Mouse (Mus musculus) brown adipose tissue, adult 24 weeks (tissue): ENCODE results near the gene Syde1. TPM values are rescaled to one million over a fixed set of nuclear protein-coding genes. Genes with fewer than 3 reads are reported as not detected.
A peak's percentile ranks its signal among the peaks of the same experiment; 100 is the strongest.

Experiments
- H3K27ac ChIP-seq: fragments of 200-500 bp; replicated peaks from 2 replicates; pipeline ENCODE4 v1.5.1; 2012; ENCODE audit warnings: low read depth, mild to moderate bottlenecking, low read length
- H3K4me1 ChIP-seq: fragments of 200-500 bp; 2 replicates; pipeline ENCODE4 v1.6.1; 2012; ENCODE audit warnings: low read length, mixed read lengths; ENCODE audit not compliant: control insufficient read depth, insufficient read depth, insufficient read length
- H3K4me3 ChIP-seq: fragments of 200-500 bp; 2 replicates; pipeline ENCODE4 v1.5.1; 2012; ENCODE audit warnings: low read depth, mild to moderate bottlenecking, low read length, moderate library complexity; ENCODE audit not compliant: insufficient read depth
- polyA plus RNA-seq: library from polyadenylated mRNA; stranded (reverse); fragments of >200 nt; gene quantifications from 2 replicates; pipeline ENCODE4 v1.2.4, GENCODE M21; 2012; ENCODE audit not compliant: missing spikeins, insufficient read depth, insufficient read length

Gene Syde1
- polyA plus RNA-seq, 1 experiment: 16.9 TPM

DNA sequence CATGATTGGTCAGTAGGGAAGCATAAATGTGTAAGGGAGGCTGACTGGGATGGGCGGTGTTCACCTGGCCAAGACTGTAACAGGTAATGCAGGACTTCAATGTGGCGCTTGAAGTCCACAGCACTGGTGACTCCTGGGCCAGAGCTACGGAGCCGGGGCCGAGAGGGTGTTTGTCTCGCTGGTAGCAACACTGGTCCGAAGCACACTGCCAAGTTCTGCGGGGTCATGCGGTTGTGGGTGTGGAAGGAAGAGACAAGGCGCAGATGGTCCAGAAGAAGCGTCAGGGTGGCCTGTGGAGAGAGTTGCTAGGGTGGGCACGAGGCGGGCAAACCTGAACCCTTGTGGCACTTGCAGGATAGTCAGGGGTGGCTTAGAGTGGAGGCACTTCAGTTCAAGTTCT is 5.7 kb downstream of the Syde1 start:
- peaks cover 5% of the 10 kb centered on the region; the same call in 1 of the 2 replicates for H3K4me1 ChIP-seq
- H3K27ac ChIP-seq: no peak overlapping the region
- H3K4me3 ChIP-seq: no peak overlapping the region

DNA sequence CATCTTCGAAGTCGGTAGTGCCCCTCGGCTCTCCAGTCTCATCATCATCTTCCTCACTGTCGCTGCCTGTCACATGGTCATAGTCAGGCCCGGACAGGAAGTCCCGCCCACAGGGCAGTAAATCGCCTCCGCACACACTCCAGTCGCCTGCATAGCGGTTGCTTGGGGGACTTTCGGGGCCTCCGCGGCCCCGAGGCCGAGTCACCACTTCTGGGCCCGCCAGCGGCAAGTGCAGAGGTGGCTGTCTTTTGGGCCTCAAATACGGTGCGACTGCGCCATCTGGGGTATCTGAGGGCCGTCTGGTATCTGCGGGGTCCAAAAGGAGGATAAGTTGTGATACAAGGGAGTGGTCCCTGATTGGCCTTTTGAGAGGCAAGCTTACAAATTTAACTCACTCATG is 6.2 kb downstream of the Syde1 start:
- Histone ChIP-seq H3K4me3 (no peak overlapping the region), H3K4me1 (peaks cover 5% of the 10 kb centered on the region; the same call in 1 of the 2 replicates), H3K27ac (no peak overlapping the region)

DNA sequence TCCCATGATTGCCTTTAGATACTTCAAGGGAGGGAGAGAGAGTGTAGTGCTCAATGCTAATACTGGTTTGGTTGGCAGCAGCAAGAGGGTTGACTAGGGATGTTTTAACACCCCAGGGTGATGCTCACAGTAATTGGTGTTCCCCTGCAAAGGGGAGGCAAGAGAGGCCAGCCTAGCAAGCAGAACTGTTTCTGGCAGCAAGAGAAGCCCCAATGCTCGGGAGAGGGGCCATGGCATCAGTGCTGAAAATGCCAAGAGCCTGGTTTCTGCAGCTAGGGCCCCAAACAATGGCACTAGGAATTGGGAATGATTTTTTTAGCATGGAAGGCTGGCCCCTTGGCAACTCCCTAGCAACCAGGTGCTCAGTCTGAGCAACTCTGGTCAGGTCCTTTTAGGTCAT is 6.8 kb downstream of the Syde1 start:
- Histone ChIP-seq H3K4me1 (no peaks in the 10 kb centered on the region), H3K4me3 (no peak overlapping the region), H3K27ac (no peak overlapping the region)

DNA sequence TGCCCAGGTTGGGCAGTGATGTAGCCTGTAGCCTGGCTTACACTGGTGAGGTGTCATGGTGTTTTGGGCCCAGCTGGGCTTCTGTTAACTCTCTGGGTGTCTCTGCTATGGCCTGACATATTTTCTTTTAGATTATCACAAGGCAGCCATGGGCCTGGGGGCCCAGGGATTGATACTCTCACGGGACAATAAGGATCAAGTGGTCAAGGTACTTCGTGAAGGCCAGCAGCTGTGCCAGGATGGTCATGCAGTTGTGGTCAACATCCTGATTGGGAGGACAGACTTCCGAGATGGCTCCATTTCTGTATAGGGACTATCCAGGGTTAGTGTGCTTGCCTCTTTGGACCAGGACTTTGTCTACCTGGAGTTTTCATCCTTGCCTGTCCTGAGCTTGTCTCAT is 7.8 kb downstream of the Syde1 start:
- H3K27ac ChIP-seq: no peak overlapping the region
- no peak overlapping the region for H3K4me3 ChIP-seq
- no peaks in the 10 kb centered on the region for H3K4me1 ChIP-seq

DNA sequence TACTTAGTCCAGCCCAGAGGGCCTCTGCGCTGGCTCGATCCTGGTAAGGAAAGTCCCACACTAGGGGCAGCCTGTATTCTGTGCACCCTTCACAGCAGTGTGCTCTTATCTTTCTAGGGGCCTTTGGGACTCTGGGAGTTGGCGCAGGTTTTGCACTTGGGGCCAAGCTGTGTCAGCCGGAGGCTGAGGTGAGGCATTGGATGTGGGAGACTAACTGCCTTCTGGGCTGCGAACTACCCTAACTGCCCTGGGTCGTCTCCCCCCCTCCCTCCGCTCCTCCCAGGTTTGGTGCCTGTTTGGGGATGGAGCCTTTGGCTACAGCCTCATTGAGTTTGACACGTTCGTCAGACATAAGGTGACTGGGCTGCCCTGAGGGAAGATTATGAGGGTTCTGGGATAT is 8.4 kb downstream of the Syde1 start:
- no peaks in the 10 kb centered on the region for H3K4me1 ChIP-seq
- H3K27ac ChIP-seq: no peak overlapping the region
- no peak overlapping the region for H3K4me3 ChIP-seq

DNA sequence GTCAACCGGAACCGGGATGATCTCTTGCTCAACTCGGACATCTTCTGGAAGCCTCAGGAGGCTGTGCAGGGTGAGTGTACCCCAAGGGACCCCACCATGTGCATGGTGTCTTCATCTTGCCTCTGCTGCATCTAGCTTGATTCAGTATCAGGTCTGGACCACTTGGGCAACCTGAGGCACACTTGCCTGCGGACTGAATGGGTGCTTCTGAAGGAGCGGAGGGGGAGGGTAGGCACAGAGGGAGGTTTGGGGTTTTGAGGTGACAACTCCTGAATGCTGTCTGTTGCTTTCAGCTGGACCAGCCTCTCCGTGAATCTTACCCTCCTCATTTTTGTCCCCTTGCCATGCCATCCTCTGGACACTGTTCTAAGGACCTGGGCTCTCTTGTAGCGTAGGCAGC is 10.6 kb downstream of the Syde1 start:
- H3K4me1 ChIP-seq: no peaks in the 10 kb centered on the region
- H3K27ac ChIP-seq: no peak overlapping the region
- H3K4me3 ChIP-seq: no peak overlapping the region

DNA sequence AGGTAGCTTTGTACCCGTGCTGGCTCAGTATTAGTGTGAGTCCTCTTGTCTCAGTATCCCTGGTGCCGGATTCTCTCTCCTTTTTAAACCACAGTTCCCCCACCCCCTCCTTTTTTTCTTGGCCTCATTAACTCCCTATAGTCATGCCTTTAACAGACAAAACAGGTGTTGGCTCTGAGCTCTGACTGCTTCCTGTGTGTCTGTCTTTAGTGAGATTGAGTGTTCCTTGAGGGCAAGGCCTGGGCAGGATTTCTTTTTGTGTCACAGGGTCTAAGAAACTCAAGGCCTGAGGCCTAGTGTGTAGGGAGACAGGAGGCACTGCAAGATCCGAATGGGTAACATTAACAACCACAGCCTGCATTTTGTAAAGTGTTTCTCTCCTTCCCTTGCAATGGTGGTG is 13.6 kb downstream of the Syde1 start:
- Histone ChIP-seq H3K4me3 (no peak overlapping the region), H3K4me1 (no peaks in the 10 kb centered on the region), H3K27ac (no peak overlapping the region)

DNA sequence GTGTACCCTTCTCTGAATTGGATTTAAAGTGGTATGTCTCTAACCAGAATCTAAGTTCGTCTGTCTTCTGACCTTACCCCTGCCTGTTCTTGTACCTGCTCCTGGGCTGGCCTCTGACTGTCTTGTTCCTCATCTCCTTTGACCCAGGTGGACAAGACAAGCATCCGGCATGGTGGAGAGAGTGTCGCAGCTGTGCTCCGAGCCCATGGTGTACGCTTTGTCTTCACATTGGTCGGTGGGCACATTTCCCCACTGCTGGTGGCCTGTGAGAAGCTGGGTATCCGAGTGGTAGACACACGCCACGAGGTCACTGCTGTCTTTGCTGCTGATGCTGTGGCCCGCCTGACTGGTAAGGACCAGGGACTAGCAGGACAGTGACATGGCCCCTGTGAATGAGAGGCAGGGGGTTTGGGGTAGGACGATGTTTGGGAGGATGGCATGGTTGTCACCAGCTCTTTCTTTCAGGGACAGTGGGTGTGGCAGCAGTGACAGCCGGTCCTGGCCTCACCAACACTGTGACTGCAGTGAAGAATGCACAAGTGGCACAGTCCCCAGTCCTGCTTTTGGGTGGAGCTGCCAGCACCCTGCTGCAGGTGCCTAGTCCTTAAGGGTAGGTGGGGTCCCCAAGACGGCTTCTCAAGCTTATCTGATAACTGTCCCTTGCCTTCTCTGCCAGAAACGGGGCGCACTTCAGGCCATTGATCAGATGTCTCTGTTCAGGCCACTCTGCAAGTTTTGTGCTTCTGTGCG is 15.2 kb downstream of the Syde1 start:
- H3K4me3 ChIP-seq: no peak overlapping the region
- no peaks in the 10 kb centered on the region for H3K4me1 ChIP-seq
- no peak overlapping the region for H3K27ac ChIP-seq

DNA sequence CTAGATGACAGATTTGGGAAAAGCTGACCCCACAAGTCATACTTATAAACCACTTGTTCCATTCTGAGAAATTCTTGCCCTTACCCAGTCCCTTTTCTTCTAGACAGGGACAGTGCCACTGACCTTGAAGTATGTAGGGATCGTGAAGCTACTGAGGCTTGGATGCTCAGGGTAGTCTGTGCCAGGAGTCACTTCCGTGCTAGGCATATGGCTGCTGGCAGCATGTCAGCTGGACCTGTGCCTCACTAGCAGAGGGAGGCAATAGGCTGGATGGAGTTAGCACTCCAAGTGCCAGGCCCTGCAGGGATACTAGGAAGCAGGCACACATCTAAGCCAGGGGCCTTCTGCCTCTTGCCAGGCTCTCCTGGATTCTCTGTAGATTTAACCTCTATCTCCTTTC is 16.1 kb downstream of the Syde1 start:
- Histone ChIP-seq H3K27ac (no peak overlapping the region), H3K4me1 (no peaks in the 10 kb centered on the region), H3K4me3 (no peak overlapping the region)

DNA sequence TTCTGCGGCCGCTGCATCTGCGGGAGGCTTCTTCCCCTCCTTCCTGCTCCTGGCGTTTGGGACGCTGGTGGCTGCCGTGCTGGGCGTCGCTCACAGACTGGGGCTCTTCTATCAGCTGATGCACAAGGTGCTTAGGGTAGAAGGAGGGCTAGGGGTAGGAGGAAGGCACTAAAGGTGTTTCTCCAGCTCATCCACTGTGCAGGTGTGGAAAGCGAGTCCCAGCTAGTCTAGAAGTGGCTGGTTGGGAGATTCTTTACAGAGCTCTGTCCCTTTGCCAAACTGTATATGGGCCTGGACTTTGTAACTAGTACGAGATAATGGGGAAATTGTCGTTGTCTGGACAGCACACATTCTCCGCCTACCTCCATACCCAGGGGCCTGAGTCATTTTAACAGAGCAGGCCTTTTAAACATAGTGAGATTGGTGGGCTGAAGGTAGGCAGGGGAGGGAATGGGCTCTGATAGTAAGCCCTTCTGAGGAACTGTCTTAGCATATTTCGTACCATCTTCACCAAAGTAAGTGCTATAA is 16.6 kb downstream of the Syde1 start:
- Histone ChIP-seq H3K27ac (peak overlapping the region; percentile 62), H3K4me3 (peak overlapping the region; percentile 87), H3K4me1 (no peaks in the 10 kb centered on the region)

DNA sequence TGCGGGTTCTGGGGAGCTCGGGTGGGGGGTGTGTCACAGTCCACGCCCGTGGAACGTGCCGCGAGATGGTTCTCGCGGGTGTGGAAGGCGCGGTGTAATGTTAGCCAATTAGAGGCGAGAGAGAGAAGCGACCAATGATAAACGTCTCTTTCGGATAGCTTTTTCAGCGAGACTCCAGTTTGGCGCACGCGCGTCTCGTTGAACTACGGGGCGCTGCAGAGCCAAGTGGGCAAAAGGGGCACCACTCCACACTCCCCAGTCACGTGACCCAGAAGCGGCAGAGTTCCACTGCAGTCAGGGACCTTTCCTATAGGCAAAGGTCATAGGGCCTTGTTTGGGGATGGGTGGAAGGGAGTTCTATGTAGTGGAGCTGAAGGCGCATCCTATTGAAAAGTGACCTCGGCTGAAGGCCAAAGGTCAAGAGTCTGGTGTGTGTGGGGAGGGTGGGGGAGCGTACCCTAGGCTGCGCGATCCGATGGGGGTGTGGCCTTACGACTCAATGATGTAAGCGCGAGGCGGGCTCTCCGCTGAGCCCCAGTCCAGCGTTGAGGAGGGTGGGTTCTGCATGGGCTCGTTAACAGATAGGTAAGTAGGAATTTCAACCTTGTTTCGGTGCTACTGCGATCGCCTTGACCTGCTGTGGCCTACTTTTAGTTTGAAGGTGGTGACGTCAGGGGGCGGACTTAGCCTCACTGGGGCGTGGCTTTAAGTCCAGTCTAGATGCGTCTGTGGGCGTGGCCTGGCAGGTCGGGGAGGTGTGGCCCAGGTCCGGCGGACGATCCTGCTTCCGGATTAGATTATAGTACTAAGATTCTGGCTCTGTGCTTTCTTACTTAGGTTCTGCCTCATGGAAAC is 17.3 kb downstream of the Syde1 start, which contains the start of gene Ilvbl:
Gene Ilvbl (plus strand): TSS at position 97 of the 855 bp plus-strand sequence.
- no peaks in the 10 kb centered on the region for H3K4me1 ChIP-seq
- H3K27ac ChIP-seq: peak within 1 kb of the TSS; percentile 100

DNA sequence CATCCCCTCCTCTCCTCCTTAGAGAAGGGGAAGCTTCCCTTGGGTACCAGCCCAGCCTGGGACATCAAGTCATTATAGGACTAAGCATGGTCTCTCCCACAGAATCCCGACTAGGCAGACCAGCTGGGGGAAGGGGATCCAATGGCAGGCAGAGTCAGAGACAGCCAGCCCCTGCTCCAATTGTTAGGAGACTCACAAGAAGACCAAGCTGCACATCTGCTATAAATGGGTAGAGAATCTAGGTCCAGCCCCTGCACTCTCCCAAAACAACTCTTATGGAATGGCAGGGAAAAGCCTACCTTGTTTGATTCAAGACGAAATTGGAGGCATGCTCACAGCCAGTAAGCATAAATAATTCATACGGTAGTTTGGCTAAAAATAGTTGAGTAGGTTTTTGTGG is 18.5 kb downstream of the Syde1 start:
- H3K27ac ChIP-seq: no peak overlapping the region

More for the DNA sequence above, 17.3 kb downstream of the Syde1 start, which contains the start of gene Ilvbl:
- H3K4me3 ChIP-seq: peak within 1 kb of the TSS; percentile 87

DNA sequence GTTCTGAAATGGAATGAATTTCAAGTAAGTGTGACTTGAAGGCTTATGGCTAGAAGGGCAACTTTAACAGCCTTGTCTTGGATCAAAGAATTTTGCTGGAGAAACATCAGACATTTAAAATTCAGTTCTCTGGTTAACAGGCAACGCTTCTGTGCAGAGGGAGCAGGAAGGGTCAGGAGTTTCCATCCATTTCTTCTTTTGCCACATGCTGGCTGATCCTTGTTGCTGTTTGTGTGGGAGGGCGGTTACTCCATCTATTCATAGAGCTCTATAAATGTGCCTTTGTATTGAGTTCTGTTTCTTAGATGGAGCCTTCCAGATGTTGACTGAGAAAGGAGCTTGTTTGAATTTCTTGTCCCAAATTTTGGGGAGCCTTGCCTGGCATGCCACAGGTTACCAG is 20.9 kb downstream of the Syde1 start:
- Histone ChIP-seq H3K4me3 (no peak overlapping the region), H3K27ac (no peak overlapping the region), H3K4me1 (no peaks in the 10 kb centered on the region)

More for the DNA sequence above, 18.5 kb downstream of the Syde1 start:
- Histone ChIP-seq H3K4me3 (no peak overlapping the region), H3K4me1 (no peaks in the 10 kb centered on the region)

DNA sequence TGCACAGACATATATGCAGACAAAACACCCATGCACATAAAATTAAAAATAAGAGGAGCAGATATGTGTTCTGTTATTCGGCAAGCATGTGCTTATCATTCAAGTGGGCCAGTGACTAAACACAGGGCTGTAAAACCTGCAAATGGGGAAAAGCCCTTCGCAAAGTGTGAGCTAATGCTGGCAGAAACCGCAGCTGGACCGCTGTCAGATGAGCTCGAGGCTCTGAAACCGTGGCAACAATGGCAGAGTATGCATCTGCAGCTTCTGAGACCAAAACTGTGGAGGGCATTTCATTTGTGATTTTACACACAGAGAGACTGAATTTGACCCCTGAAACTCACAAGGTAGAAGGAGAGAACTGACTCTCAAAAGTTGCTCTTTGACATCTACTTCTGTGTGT is 21.3 kb downstream of the Syde1 start:
- no peak overlapping the region for H3K27ac ChIP-seq
- no peak overlapping the region for H3K4me3 ChIP-seq
- no peaks in the 10 kb centered on the region for H3K4me1 ChIP-seq

DNA sequence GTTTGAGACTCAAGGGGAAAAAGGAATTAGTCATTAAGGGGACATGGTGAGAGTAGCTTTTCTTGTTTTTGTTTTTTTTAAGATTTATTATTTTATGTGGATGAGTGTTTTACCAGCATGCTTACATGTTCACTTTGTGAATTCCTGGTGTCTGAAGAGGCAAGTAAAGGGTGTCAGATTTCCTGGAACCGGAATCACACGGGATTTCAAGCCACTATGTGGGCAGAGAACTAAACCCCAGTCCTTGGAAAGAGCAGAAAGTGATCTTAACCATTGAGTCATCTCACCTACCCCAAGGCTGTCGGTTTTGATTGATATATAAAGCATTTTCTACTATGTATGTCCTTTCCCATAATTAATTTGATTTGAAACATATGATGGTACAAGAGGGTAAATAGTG is 22.1 kb downstream of the Syde1 start:
- no peaks in the 10 kb centered on the region for H3K4me1 ChIP-seq
- H3K27ac ChIP-seq: no peak overlapping the region
- H3K4me3 ChIP-seq: no peak overlapping the region
